Mouse (Mus musculus) heart, embryonic 11.5 days (tissue): ENCODE measurements around the gene Dnaaf3. TPM values are rescaled to one million over a fixed set of nuclear protein-coding genes. Genes with fewer than 3 reads are reported as not detected.

Source experiments
- ATAC-seq: fragments of 200-750 bp; cut with Nextera tagmentation; replicated peaks from 2 replicates; pipeline ENCODE4 v1.8.0; 2017; ENCODE audit warnings: moderate library complexity; ENCODE audit not compliant: insufficient number of reproducible peaks, low FRiP score, low TSS enrichment
- H3K27ac ChIP-seq: fragments of 300-500 bp; sonication (generic); 2 replicates; pipeline ENCODE4 v1.5.1; 2014; ENCODE audit warnings: mild to moderate bottlenecking, low read depth, low read length
- H3K27me3 ChIP-seq: fragments of 300-500 bp; sonication (generic); 2 replicates; pipeline ENCODE4 v1.6.1; 2014; ENCODE audit warnings: mild to moderate bottlenecking, low read length, mixed read lengths; ENCODE audit not compliant: control insufficient read depth, insufficient read depth
- H3K36me3 ChIP-seq: fragments of 300-500 bp; sonication (generic); 2 replicates; pipeline ENCODE4 v1.6.1; 2014; ENCODE audit warnings: mild to moderate bottlenecking, low read length, moderate library complexity, mixed read lengths; ENCODE audit not compliant: control insufficient read depth, insufficient read depth
- H3K4me1 ChIP-seq: fragments of 300-500 bp; sonication (generic); 2 replicates; pipeline ENCODE4 v1.6.1; 2014; ENCODE audit warnings: low read length; ENCODE audit not compliant: control insufficient read depth, insufficient read depth
- H3K4me2 ChIP-seq: fragments of 300-500 bp; sonication (generic); 2 replicates; pipeline ENCODE4 v1.6.1; 2014; ENCODE audit warnings: mild to moderate bottlenecking, moderate library complexity
- H3K4me3 ChIP-seq: fragments of 300-500 bp; sonication (generic); 2 replicates; pipeline ENCODE4 v1.5.1; 2014; ENCODE audit warnings: low read depth, low read length
- H3K9ac ChIP-seq: fragments of 300-500 bp; sonication (generic); 2 replicates; pipeline ENCODE4 v1.6.1; 2014; ENCODE audit warnings: mild to moderate bottlenecking, low read depth, low read length, moderate library complexity
- H3K9me3 ChIP-seq: fragments of 300-500 bp; sonication (generic); replicated peaks from 2 replicates; pipeline ENCODE4 v1.6.1; 2016; ENCODE audit warnings: low read length; ENCODE audit not compliant: control insufficient read depth
- WGBS: fragments of 180-500 bp; shearing (Covaris S2); extraction: QIAGEN DNeasy Blood & Tissue Kit; methylation state at CpG from one replicate; pipeline ENCODE4 v1.1.7; 2014; ENCODE audit not compliant: insufficient replicate concordance; 5-methylcytosine and 5-hydroxymethylcytosine counted together
- polyA plus RNA-seq: library from polyadenylated mRNA; unstranded; fragments of >200 nt; fragmentation: Nextera tagmentation; extraction: Ambion mirVana; gene quantifications from 2 replicates; pipeline ENCODE4 v1.2.1, GENCODE M21; 2014

Dnaaf3 gene
- polyA plus RNA-seq, 1 experiment from 2014 or later: 0.19 TPM

GRCm38 (mm10) chr7:4497271-4497903, 34.9 kb downstream of the Dnaaf3 start:
- no peaks in the 10 kb centered on the region for H3K9me3 ChIP-seq
- H3K36me3 ChIP-seq: peaks cover 15% of the 10 kb centered on the region
- WGBS: 91% methylated on average over 9 of the region's 9 CpGs
- no peaks in the 10 kb centered on the region for H3K27me3 ChIP-seq
- no peak overlapping the region for H3K4me2 ChIP-seq
- no peak overlapping the region for H3K27ac ChIP-seq
- H3K9ac ChIP-seq: no peak overlapping the region
- no peak overlapping the region for H3K4me3 ChIP-seq
- peaks cover 41% of the 10 kb centered on the region for H3K4me1 ChIP-seq
- no peak for ATAC-seq

DNA sequence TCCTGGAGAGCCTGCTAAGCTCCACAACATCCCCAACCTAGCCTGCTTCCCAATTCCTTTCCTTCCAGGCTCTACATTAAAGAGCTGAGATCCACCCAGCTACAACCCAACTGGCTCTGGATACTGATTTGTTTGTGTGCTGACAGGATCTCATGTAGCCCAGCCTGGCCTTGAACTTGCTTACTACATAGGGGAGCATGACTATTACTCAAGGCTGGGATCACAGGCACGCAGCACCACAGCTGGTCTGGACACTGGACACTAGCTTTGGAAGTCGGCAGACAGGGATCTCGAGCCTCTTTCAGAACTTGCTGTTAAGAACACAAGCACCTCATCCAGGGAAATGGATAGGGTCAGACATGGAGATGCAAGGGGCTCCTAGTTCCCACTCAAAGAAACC, 35.8 kb downstream of the Dnaaf3 start:
- no peak overlapping the region for H3K4me3 ChIP-seq
- no peak overlapping the region for H3K27ac ChIP-seq
- peaks cover 41% of the 10 kb centered on the region for H3K4me1 ChIP-seq
- no peak for ATAC-seq
- peaks cover 17% of the 10 kb centered on the region for H3K36me3 ChIP-seq
- no peaks in the 10 kb centered on the region for H3K27me3 ChIP-seq
- no peak overlapping the region for H3K4me2 ChIP-seq
- H3K9ac ChIP-seq: no peak overlapping the region
- whole genome bisulfite sequencing: 91% methylated on average over 3 of the region's 3 CpGs
- H3K9me3 ChIP-seq: no peaks in the 10 kb centered on the region

DNA sequence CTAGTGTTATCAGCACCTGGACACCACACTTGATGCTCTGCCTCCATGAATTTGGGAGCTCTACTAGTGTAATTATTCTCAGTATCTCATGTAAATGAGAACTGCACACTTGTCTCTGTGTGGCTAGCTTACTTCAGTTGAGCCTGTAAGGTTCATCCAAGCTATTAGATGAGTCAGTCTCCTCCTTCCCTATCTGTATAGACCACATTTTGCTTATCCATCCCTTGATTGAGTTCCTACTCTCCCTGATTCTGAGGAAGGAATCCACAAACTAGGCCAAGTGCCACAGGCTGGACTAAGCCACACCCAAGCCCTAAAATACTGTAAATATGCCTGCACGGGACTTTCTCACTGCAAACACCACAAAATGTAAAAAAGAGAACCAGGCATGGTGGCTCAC, 38.3 kb downstream of the Dnaaf3 start:
- Histone ChIP-seq H3K4me1 (peaks cover 26% of the 10 kb centered on the region), H3K4me2 (no peak overlapping the region), H3K9me3 (no peaks in the 10 kb centered on the region), H3K27ac (no peak overlapping the region), H3K36me3 (peaks cover 21% of the 10 kb centered on the region), H3K9ac (no peak overlapping the region), H3K27me3 (no peaks in the 10 kb centered on the region), H3K4me3 (no peak overlapping the region)
- ATAC-seq: no peak
- WGBS: 66% methylated on average over 1 of the region's 1 CpGs

GRCm38 (mm10) chr7:4492284-4493224, 39.7 kb downstream of the Dnaaf3 start:
- Histone ChIP-seq H3K27me3 (no peaks in the 10 kb centered on the region), H3K27ac (peak overlapping the region; percentile 15; the same call in 1 of the 2 replicates), H3K9ac (peak overlapping the region; percentile 28; the same call in 1 of the 2 replicates), H3K9me3 (no peaks in the 10 kb centered on the region), H3K4me3 (no peak overlapping the region), H3K36me3 (peaks cover 21% of the 10 kb centered on the region), H3K4me1 (peaks cover 12% of the 10 kb centered on the region; the same call in 1 of the 2 replicates), H3K4me2 (no peak overlapping the region)
- WGBS: 80% methylated on average over 13 of the region's 13 CpGs
- no peak for ATAC-seq

DNA sequence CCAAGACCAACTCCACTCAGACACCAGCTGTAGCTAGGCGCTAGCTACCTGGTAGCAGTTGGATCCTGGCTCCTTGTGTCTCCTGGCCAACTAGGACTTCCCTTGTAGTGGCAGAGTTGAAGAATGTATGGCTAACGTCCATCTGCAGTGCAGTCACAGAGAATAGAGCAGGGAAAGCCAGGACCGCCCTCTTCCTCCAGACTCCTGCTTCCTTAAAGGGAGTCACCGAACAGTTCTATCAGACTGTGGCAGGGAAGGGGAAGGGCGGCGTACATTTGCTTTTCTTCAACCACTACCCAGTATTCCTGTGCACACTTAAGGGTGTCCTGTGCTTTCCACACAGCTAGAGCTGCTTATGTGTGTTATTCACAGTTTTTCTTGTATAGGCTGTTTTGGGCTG, 40.9 kb downstream of the Dnaaf3 start:
- H3K9ac ChIP-seq: no peak overlapping the region
- H3K4me3 ChIP-seq: no peak overlapping the region
- H3K9me3 ChIP-seq: no peaks in the 10 kb centered on the region
- WGBS: 65% methylated on average over 6 of the region's 6 CpGs
- no peaks in the 10 kb centered on the region for H3K27me3 ChIP-seq
- no peak overlapping the region for H3K4me2 ChIP-seq
- ATAC-seq: 0 out of 2 replicates have a peak, but pooled peaks have one; percentile 46
- peaks cover 9% of the 10 kb centered on the region; the same call in 1 of the 2 replicates for H3K4me1 ChIP-seq
- H3K36me3 ChIP-seq: peaks cover 13% of the 10 kb centered on the region
- H3K27ac ChIP-seq: peak overlapping the region; percentile 65

- no peak overlapping the region for H3K4me3 ChIP-seq
- no peaks in the 10 kb centered on the region for H3K27me3 ChIP-seq
- H3K27ac ChIP-seq: no peak overlapping the region
- peaks cover 31% of the 10 kb centered on the region for H3K36me3 ChIP-seq
- H3K4me2 ChIP-seq: no peak overlapping the region
- WGBS: 90% methylated on average over 12 of the region's 12 CpGs
- H3K9me3 ChIP-seq: no peaks in the 10 kb centered on the region
- no peak for ATAC-seq
- no peak overlapping the region for H3K9ac ChIP-seq
- H3K4me1 ChIP-seq: peaks cover 13% of the 10 kb centered on the region
These were observed 50.0 kb downstream of the Dnaaf3 start for GRCm38 (mm10) chr7:4482281-4482680.

DNA sequence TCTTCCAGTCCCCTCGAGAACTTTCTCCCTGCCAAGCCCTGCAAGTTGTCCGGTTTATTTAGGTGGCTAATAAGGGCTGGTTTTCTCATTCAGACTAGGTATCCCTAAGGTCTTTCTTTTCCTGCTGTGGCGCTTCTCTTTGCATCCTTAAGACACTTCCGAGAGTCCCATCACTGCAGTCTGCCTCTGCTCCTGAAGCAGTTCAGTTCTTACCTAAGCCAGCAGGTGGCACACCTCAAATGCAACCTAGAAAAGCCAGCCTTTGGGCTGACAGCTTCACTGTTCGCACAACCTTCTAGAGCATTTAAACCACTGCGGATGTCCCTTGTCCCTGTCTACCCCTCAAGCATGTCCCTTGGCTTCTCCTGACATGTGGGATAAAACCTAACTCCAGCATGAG, 52.6 kb downstream of the Dnaaf3 start:
- Histone ChIP-seq H3K4me3 (no peak overlapping the region), H3K27me3 (0 out of 2 replicates have a peak, but pooled peaks cover 1% of the 10 kb centered on the region), H3K4me2 (no peak overlapping the region), H3K9ac (no peak overlapping the region), H3K36me3 (peaks cover 27% of the 10 kb centered on the region), H3K4me1 (peaks cover 13% of the 10 kb centered on the region), H3K27ac (no peak overlapping the region), H3K9me3 (no peaks in the 10 kb centered on the region)
- ATAC-seq: no peak
- WGBS: 26% methylated on average over 6 of the region's 6 CpGs

DNA sequence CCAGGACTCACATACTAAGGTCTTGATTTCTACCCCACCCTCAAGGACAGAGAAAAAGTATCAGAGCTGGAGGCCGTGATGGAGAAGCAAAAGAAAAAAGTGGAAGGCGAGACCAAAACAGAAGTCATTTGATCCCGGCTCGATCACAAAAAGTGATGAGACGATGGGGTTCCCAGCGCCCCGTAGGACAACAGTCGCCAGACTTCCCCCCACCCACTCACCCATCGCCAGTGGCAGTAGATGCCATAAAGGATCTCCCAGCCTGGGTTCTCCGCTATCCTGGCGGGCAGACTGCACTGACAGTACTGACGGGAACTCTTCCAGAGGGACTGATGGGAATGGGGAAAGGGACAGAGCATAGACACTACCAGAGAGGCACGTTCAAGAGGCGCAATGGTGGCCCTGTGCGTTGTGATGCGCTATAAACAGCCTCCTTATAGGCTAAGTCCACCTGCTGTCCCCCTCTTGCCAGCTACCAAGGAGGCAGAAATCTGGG, 53.4 kb downstream of the Dnaaf3 start:
- Histone ChIP-seq H3K9ac (peak overlapping the region; percentile 72), H3K4me1 (peaks cover 13% of the 10 kb centered on the region), H3K27ac (peak overlapping the region; percentile 88), H3K9me3 (no peaks in the 10 kb centered on the region), H3K4me3 (peak overlapping the region; percentile 52), H3K4me2 (peak overlapping the region; percentile 65), H3K27me3 (peaks cover 7% of the 10 kb centered on the region; the same call in 1 of the 2 replicates), H3K36me3 (peaks cover 26% of the 10 kb centered on the region)
- 4% methylated on average over 16 of the region's 16 CpGs for whole genome bisulfite sequencing
- no peak for ATAC-seq
